Mouse (Mus musculus): ENCODE data around the gene Ppp1r14a.

Ppp1r14a gene

GRCm38 (mm10) chr7:29288942-29289638, at the start of gene Ppp1r14a:
Ppp1r14a (plus strand) TSS chr7:29289308.
- peak in 1 of 2 experiments; percentile 36 for DNase-seq (ENCODE audit: low spot score in 2 of 2)

GRCm38 (mm10) chr7:29244732-29245416, 44.2 kb upstream of the Ppp1r14a start:
- no peak for DNase-seq (ENCODE audit: low spot score in 2 of 2)

GRCm38 (mm10) chr7:29246015-29246414, 43.1 kb upstream of the Ppp1r14a start:
- DNase-seq (ENCODE audit: low spot score in 2 of 2), result no peak

- no peak for DNase-seq (ENCODE audit: low spot score in 2 of 2)
These were observed 42.3 kb upstream of the Ppp1r14a start for GRCm38 (mm10) chr7:29246619-29247313.

- DNase-seq (ENCODE audit: low spot score in 2 of 2), result peak; percentile 51 to 63
These were observed 41.8 kb upstream of the Ppp1r14a start for GRCm38 (mm10) chr7:29247314-29247700.

- DNase-seq (ENCODE audit: low spot score in 2 of 2), result no peak
These were observed 41.4 kb upstream of the Ppp1r14a start for GRCm38 (mm10) chr7:29247706-29248105.

GRCm38 (mm10) chr7:29248261-29248841, 40.8 kb upstream of the Ppp1r14a start, which contains the start of gene 2200002D01Rik:
2200002D01Rik (minus strand) TSS chr7:29248466.
- DNase-seq (ENCODE audit: low spot score in 2 of 2), result no peak

- DNase-seq (ENCODE audit: low spot score in 2 of 2), result no peak
These were observed 37.9 kb upstream of the Ppp1r14a start for GRCm38 (mm10) chr7:29251166-29251565.

GRCm38 (mm10) chr7:29253842-29254241, 35.3 kb upstream of the Ppp1r14a start:
- DNase-seq (ENCODE audit: low spot score in 2 of 2), result no peak

GRCm38 (mm10) chr7:29255875-29256274, 33.2 kb upstream of the Ppp1r14a start:
- no peak for DNase-seq (ENCODE audit: low spot score in 2 of 2)

- no peak for DNase-seq (ENCODE audit: low spot score in 2 of 2)
These were observed 31.7 kb upstream of the Ppp1r14a start for GRCm38 (mm10) chr7:29257368-29257767.

GRCm38 (mm10) chr7:29259781-29260730, 29.1 kb upstream of the Ppp1r14a start:
- no peak for DNase-seq (ENCODE audit: low spot score in 2 of 2)

GRCm38 (mm10) chr7:29262151-29262550, 27.0 kb upstream of the Ppp1r14a start:
- no peak for DNase-seq (ENCODE audit: low spot score in 2 of 2)

GRCm38 (mm10) chr7:29263831-29264230, 25.3 kb upstream of the Ppp1r14a start:
- DNase-seq (ENCODE audit: low spot score in 2 of 2), result no peak

- no peak for DNase-seq (ENCODE audit: low spot score in 2 of 2)
These were observed 23.5 kb upstream of the Ppp1r14a start for GRCm38 (mm10) chr7:29265636-29266035.

- DNase-seq (ENCODE audit: low spot score in 2 of 2), result no peak
These were observed 22.2 kb upstream of the Ppp1r14a start for GRCm38 (mm10) chr7:29266931-29267330.

GRCm38 (mm10) chr7:29270445-29270844, 18.7 kb upstream of the Ppp1r14a start:
- no peak for DNase-seq (ENCODE audit: low spot score in 2 of 2)

GRCm38 (mm10) chr7:29271687-29272465, 17.2 kb upstream of the Ppp1r14a start:
- no peak for DNase-seq (ENCODE audit: low spot score in 2 of 2)

GRCm38 (mm10) chr7:29276715-29277114, 12.4 kb upstream of the Ppp1r14a start:
- DNase-seq (ENCODE audit: low spot score in 2 of 2), result no peak

GRCm38 (mm10) chr7:29277510-29277909, 11.6 kb upstream of the Ppp1r14a start:
- DNase-seq (ENCODE audit: low spot score in 2 of 2), result no peak
